Mouse (Mus musculus) lung, adult 2 months (tissue): ENCODE data around the gene Yme1l1.

ENCODE experiments used
- CTCF ChIP-seq: fragments of 200-500 bp; IDR thresholded peaks from 2 replicates; pipeline ENCODE4 v1.5.1; 2011; ENCODE audit warnings: mild to moderate bottlenecking, low read length, control low read depth; ENCODE audit not compliant: insufficient read depth
- POLR2A ChIP-seq: fragments of 200-500 bp; IDR thresholded peaks from 2 replicates; pipeline ENCODE4 v1.6.1; 2011; ENCODE audit warnings: low read depth, mild to moderate bottlenecking, control low read depth, low read length, borderline replicate concordance; ENCODE audit errors: extremely low read depth

DNA sequence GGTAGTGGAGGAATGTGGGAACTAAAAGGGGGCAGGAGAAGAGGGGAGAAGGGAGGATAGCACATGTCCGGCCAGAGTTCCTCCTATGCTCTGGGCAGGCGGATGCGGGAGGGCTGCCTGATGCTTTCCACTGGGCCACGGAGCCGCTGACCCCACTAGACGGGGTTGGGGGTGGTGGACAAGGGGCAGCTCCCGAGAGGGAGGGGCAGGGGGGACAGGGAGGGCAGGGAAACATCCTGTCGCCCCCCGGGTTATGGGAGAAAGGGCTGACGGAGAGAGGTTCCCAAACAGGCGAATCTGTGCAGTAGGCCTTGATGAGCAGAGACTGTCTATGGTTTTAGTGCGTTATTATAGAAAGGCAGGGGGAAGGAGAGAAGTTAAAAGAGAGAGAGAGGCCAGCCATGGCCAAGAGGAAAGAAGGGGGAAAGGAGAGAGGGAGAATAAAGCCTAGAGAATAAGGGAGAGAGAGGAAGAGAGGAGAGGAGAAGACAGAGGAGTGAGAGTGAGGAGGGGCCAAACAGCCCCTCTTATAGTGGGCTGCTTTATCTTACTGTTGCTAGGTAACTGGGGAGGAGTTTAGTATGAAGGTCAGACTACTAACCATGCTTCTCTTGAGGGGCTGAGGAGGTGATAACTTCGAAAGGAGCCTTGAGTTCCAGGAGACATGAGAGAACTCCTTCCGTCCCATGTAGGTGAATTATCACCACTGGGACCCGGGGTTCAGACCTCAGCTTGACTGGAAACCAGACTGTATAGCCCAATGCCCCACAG lies 46.9 kb downstream of the Yme1l1 start:
- no peak for TF ChIP-seq CTCF
- no peak for TF ChIP-seq POLR2A
